Mouse (Mus musculus) A20 (cell line): ENCODE data around the gene Gal3st2c.
"Not testable (repeated sequence)": the region's sequence is repeated elsewhere in the genome, so short reads cannot be mapped to it uniquely, and the experiment has no call there.

Experiments used
- DNase-seq: peaks from one replicate; pipeline ENCODE4 v3.0.0-alpha.2; 2011; ENCODE audit warnings: low read depth, low spot score

The Gal3st2c gene

DNA sequence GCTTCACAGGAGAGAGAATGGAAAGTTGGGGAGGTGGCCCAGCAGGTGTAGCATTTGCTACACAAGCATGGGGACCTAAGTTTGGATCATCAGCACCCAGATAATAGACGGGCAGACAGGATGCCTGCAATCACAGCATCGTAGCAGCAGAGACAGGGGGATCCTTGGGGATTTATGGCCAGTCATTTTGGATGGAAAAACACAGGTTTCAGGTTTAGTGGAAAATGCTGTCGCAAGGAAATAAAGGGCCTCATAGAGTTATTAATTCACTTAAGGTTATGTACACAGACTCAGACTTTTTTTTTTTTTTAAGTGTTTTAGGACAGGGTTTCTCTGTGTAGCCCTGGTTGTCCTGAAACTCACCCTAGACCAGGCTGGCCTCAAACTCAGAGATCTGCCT lies 55.2 kb downstream of the Gal3st2c start:
- no peak for DNase-seq

DNA sequence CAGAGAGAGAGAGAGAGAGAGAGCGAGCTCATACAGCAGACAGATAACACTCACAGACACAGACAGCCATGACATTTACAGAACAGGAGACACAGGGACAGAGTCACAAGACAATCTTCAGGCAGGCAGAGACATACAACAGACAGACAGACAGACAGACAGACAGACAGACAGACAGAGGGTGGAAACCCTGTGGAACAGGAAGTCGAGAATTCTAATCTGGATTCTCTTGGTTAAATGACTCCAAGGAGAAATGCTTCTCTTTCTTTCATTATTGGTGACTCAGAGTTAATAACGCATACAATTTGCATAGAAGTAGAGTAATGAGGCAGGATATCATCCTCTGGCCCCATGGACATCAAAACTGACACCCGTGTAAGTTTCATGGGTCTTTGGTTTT lies 56.2 kb downstream of the Gal3st2c start:
- DNase-seq: no peak

DNA sequence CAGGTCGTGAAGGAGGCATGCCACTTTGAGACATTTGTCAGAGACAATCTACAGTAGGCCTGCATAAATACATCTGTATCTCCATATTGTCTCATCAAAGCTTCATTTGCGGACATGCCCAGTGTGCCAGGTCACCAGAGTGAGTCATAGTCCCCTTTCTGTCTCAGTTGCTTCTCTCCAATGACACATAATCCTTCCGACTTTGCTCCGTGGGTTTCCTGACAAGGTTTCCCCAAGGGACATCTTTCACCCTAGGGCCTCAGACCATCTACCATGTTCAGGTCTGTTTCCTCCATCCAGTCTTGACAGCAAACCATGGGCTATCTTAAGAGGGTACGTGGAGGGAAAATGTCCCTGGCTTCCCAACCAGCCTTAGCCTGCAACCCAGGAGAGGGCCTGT lies 60.8 kb downstream of the Gal3st2c start:
- DNase-seq: no peak

DNA sequence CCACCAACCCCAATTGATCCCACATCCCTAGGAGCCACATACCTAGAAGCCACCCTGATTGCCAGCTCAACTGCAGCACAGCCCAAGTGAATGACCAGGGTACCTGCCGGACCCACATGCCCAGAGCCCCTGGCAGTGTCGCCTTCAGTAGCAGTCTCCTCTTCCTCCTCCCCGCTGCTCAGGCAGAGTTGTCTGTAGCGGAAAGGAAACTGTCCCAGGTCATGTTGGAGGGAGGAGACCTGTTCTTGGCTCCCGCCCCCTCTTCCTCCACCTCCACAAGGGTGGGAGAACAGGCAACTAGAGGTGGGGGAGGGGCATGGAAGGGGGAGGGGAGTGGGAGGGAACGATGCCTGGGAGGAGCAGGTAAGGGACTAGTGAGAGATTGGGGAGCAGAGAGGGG lies 62.1 kb downstream of the Gal3st2c start, which contains the start of gene Pdcd1:
Gene Pdcd1 (minus strand): TSS at position 181 of the 400 bp plus-strand sequence.
- DNase-seq: no peak

DNA sequence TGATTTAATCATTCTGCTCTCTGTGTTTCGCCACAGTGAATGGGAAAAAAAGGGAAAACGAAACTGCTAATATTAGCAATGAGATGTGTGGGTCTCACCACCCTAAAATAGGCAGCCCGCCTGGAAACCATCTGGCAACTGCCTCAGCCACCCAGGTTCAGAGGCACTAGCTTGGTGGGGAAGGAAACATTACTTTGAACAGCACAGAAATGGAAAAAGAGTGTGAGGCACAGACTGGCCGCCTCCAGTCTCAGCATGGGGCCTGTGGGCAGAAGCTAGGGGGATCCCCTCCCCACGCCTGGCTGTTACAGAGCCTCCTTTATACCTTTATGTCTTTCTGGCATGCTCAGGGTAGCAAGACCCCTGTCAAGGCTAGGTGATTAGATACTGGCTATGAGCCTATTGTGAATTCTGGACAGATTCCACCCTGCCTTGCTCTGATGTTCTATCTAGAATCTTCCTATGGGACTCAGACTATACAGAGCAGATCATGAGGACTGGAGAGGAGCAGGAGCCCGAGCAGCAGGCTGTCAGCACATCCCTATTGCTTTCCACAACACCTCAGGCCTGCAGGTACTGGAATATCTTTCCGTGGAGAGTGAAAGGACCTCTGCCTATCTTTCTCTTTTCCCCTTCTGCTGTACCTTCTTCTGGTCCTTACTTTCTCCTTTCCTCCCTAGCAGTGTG lies 63.4 kb downstream of the Gal3st2c start:
- DNase-seq: no peak

DNA sequence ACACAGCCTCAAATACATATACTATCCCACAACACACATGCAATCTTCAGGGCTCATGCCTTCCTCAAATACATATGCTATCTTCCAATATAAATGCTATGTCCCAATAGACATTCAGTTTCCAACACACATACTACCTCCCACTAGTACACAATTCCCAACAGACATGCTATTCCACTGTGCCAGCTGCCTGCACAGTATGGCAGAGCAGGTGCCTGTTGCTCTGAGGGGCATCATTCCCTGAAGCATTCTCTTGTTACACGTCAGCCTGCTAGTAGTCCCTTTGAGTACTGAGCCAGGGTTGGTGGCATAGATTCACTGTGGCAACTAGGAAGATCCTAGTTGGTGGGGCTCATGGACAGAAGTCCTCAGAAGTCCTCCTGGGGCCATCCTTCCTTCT lies 64.2 kb downstream of the Gal3st2c start:
- no peak for DNase-seq

DNA sequence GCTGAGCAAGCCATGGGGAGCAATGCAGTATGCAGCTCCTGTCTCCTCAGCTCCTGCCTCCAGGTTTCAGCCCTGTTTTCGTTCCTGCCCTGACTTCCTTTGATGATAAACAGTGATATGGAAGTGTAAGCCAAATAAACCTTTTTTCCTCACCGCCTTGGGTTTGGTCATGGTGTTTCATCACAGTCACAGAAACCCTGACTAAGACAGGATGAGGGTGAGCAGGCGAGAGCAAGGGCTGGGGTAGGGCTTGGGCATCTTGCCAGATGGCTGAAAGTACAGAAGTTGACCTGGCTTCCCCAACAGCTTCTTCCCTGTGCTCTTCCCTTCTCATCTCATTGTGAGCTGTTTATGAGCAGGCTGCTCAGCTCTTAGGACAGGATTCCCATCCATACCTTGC lies 65.7 kb downstream of the Gal3st2c start:
- no peak for DNase-seq

DNA sequence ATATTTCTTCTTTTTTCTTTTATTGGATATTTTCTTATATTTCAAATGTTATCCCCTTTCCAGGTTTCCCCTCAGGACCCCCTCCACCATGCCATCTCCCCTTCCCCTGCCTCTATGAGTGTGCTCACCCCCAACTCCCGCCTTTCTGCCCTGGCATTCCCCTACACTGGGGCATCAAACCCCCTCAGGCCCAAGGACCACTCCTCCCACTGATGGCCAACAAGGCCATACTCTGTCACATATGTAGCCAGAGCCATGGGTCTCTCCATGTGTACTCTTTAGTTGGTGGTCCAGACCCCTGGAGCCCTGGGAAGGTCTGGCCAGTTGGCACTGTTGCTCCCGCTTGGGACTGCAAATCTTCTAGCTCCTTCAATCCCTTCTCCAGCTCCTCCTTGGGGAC lies 67.1 kb downstream of the Gal3st2c start:
- no peak for DNase-seq

DNA sequence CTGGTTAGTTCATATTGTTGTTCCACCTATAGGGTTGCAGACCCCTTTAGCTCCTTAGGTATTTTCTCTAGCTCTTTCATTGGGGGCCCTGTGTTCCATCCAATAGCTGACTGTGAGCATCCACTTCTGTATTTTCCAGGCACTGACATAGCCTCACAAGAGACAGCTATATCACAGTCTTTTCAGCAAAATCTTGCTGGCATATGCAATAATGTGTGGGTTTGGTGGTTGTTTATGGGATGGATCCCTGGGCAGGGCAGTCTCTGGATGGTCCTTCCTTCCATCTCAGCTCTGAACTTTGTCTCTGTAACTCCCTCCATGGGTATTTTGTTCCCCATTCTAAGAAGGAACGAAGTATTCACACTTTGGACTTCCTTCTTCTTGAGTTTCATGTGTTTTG lies 68.0 kb downstream of the Gal3st2c start:
- DNase-seq: not testable (repeated sequence)
